Mouse (Mus musculus) cerebellum, adult 18-20 months (tissue): ENCODE data around the gene Cnnm1.

ENCODE experiments used
- DNase-seq, 2 experiments: peaks; one replicate each; pipeline ENCODE4 v3.0.0; 2021

Cnnm1 gene

DNA sequence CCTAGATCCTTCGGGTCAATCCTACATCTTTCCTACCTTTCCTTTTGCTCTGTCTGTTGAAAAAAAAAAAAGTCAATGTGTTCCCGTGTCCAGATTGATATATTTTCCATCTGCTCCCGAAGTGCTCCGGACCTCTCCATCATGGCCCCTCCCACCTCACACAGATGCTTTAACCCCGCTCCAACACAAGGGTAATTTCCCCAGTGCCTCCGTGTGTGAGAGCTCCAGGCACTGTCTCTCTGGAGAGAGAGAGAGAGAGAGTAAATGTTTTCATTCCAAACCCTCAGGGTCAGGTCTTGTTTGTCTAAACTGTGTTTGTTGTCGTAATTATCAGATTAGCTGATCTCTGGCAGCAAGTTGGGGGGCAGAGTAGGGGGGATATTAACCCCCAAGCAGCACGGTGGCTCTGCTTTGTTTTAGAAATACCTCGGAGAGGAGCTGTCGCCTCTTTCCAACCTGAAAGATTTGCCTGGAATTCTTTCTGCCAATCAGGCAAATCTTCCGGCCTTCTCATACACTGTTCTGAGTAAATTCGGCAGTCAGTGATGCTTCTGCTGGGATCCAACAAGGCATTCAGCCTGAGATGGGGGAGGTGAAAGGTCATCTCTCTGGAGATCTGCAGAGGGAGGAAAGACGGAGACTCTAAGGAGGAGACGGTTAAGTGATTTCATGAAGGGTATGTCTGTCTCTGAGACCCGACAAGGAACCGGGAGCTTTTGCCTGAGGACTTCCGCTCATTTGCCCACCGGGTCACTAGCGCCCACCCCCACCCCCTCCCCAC, 106.3 kb downstream of the Cnnm1 start:
- DNase-seq, result no peak
